Mouse (Mus musculus) cortical plate, adult 2 months (tissue): ENCODE results near the gene Aldh3b2.

Experiments
- CTCF ChIP-seq: fragments of 200-500 bp; IDR thresholded peaks from 2 replicates; pipeline ENCODE4 v1.5.1; 2011; ENCODE audit warnings: mild to moderate bottlenecking, control low read depth, low read length; ENCODE audit not compliant: insufficient read depth; ENCODE audit errors: extremely low read depth
- POLR2A ChIP-seq: fragments of 200-500 bp; IDR thresholded peaks from 2 replicates; pipeline ENCODE4 v1.6.1; 2011; ENCODE audit warnings: mild to moderate bottlenecking, low read length, control low read depth; ENCODE audit not compliant: insufficient read depth; ENCODE audit errors: extremely low read depth

GRCm38 (mm10) chr19:3983527-3984200 lies 11.5 kb downstream of the Aldh3b2 start:
- TF ChIP-seq CTCF (no peak), POLR2A (no peak)
